Mouse (Mus musculus) liver, embryonic 14.5 days (tissue): Measurements from ENCODE around the gene Themis2.

Experiments
- CTCF ChIP-seq: IDR thresholded peaks from 2 replicates; pipeline ENCODE4 v1.5.1; 2016; ENCODE audit warnings: antibody characterized with exemption, low read depth, control low read depth
- EP300 ChIP-seq: IDR thresholded peaks from 2 replicates; pipeline ENCODE4 v1.6.1; 2016; ENCODE audit warnings: antibody characterized with exemption, low read depth

- TF ChIP-seq CTCF (no peak), EP300 (no peak; the same call in 1 of the 2 replicates)
Observed at GRCm38 (mm10) chr4:132743992-132744911, 51.9 kb downstream of the Themis2 start.
